Mouse (Mus musculus) heart, postnatal 25 days (tissue): ENCODE results near the gene Cspg4. TPM values are rescaled to one million over a fixed set of nuclear protein-coding genes. Genes with fewer than 3 reads are reported as not detected.

ENCODE experiments used
- DNase-seq: peaks from one replicate; pipeline ENCODE4 v3.0.0; 2022; ENCODE audit warnings: low spot score
- intact Hi-C: fragments of 180-260 bp; cut with DNase I; formaldehyde crosslinking; loops from one replicate; pipeline ENCODE4 v1.15.1; 2025
- total RNA-seq, 2 experiments: library from RNA; stranded (reverse); gene quantifications; 2 replicates each; pipeline ENCODE4 v1.2.3; 2021

Cspg4 gene
- total RNA-seq, result 10 to 100 TPM; 15.2 to 20.4 TPM

DNA sequence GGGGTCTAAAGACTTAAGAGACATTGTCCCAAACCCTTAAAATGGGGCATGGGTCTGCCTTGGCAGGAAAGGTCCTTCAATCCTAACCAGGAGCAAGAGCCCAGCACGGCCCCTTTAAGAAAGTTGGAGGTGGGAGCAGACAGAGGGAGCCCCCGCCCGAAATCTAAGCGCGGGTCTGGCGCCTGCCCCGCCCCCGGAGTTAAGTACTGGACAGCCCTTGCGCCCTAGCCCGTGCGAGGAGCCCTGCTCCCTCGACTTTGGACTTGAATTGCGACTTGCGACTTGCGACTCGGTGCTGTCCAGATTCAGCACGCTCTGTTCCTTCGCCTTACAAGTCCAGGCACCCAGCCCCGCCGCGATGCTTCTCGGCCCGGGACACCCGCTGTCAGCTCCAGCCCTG is at the start of gene Cspg4:
Cspg4 (plus strand) TSS at position 202 of the 400 bp plus-strand sequence.
- intact Hi-C loops, result loop anchor here (2.0 kb wide), 1 partner anchor 24 kb away; no protein-coding TSS in a partner anchor

GRCm38 (mm10) chr9:56824900-56825299 is 39.9 kb upstream of the Cspg4 start:
- intact Hi-C loops, result no loop called here

More for the DNA sequence above, at the start of gene Cspg4:
- DNase-seq, result peak; percentile 50

DNA sequence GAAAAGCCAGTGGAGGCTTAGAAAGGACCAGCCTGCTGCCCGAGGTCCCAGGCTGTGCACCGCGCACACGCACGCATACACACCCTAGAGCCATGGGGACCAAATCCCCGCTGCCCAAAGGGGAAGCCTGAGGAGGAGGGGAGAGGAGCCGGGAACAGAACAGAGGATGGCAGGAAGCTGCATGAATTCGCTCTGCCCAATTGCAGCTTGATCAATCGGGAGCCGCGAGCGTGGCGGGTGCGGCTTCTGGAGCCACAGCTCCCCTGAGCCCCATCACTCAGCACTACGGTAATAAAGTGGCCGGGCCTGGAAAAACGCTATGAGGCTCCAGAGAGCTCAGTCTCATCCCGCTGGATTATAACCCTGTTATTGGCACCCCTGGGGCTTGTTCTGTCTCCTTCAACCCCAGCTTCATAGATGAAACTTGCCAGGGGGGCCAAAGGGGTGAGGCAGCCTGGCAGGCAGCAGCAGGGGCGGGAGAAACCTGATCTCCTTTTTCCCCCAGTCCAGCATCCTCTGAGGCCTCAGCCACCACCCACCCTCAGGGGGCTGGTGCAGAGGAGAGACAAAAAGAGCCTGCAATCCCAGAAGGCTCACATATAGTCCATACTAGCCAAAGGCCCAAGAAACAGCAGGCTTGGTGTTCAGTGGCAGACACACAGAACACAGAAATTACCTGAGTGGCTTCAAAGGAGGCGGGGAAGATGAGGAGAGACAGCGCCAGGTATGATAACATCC is 39.2 kb upstream of the Cspg4 start:
- no peak for DNase-seq
- intact Hi-C loops, result no loop called here

More at GRCm38 (mm10) chr9:56824900-56825299, 39.9 kb upstream of the Cspg4 start:
- no peak for DNase-seq

GRCm38 (mm10) chr9:56828146-56828545 is 36.7 kb upstream of the Cspg4 start:
- DNase-seq, result no peak
- intact Hi-C loops, result no loop called here

DNA sequence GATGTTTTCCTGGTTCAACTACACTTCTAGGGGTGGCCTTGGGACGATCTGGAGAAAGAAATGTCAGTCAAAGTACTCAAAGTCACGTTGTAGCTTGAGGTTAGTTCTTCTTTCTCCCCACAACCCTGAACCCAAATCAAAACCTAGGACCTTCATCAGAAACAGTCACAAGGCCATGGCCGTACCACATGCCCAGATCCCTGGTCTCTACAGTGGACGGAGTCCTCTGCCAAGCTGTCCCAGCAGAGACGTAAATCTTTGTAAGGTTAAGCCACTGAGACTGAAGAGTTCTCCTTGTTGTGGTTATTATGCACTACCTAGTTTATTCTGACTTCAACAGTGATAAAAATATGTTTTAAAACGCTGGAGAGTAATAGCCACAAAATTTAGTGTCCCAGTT is 36.0 kb upstream of the Cspg4 start:
- intact Hi-C loops, result no loop called here

GRCm38 (mm10) chr9:56830162-56830561 is 34.7 kb upstream of the Cspg4 start:
- intact Hi-C loops, result no loop called here
- no peak for DNase-seq

More for the DNA sequence above, 36.0 kb upstream of the Cspg4 start:
- DNase-seq, result no peak

- no peak for DNase-seq
- intact Hi-C loops, result no loop called here
Observed at GRCm38 (mm10) chr9:56831904-56832303, 32.9 kb upstream of the Cspg4 start.

DNA sequence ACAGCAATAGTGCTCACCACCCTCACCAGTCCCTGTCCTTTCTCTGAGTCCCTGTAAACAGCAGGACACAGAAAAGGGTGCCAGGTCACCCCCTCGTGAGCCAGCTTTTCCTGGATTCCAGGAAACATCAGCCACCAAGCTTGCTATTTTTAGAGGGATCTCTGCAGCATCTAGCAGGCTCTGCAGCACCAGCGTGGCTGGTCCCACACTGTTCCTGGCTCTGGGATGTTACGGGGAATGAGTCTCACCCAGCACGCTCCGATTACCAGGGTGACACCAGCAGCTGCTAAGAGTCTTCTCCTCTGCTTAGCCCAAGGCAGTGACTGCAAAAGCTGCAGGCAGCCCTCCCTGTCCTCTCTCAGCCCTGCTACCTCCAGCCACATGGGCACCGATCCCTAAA is 31.9 kb upstream of the Cspg4 start:
- no peak for DNase-seq
- intact Hi-C loops, result no loop called here

DNA sequence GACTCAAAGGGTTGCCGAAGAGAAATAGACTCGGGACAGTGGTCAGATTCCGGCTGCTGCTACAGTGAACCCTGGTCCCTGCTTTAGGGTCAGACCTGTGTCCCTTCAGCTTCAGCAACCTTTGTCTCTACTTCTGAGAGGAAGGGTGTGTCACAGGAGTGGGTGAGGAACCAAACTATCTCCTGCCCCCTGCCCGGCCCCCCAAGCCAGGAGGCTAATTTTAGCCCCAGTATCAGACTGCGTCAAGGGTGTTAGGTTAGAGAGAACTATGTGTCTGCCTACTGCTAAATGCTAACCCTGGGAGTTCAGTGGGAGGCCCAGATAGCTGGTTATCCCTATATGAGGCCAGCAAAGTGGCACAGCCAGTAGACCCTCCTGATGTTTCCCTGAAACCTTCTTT is 29.7 kb upstream of the Cspg4 start:
- intact Hi-C loops, result no loop called here
- no peak for DNase-seq

DNA sequence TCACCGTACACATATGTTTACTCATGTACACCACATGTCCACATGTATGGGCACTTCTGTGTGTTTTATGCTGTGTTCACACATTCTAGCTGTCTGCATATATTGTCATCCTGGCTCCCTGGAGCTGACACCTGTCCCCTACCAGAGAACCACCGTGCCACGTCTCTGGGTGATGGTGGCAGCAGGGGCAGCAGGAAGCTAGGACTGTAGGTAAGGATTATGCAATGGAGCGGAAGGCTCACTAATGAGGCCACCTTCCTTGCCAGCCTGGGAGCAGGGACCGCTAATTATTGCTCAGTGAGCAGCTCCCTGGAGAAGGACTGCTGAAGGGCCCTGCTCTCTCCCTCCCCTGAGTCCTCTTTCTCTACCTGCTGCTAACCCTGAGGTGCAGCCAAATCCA is 24.1 kb upstream of the Cspg4 start:
- intact Hi-C loops, result no loop called here

GRCm38 (mm10) chr9:56841864-56842263 is 23.0 kb upstream of the Cspg4 start:
- DNase-seq, result no peak
- intact Hi-C loops, result no loop called here

More for the DNA sequence above, 24.1 kb upstream of the Cspg4 start:
- no peak for DNase-seq

DNA sequence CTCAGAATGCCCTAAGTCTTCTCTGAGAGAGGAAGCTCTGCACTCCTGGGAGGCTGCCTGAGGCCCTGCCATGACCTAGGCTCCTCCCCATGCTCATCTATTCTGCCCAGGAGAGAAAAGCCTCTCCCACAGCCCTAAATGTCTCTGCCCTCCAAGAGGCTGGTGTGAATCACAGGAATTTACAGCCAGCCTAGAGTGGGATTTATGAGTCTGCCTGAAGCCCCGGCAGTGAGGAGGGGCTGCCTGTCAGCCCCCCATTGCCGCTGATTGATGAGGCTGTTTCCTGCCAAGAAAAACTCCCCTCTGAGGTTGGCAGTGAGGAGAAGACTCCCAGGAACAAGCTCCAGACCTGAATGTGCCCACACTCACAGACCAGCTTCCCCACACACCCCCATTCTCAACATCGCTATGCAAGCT is 22.5 kb upstream of the Cspg4 start:
- intact Hi-C loops, result no loop called here
- no peak for DNase-seq

DNA sequence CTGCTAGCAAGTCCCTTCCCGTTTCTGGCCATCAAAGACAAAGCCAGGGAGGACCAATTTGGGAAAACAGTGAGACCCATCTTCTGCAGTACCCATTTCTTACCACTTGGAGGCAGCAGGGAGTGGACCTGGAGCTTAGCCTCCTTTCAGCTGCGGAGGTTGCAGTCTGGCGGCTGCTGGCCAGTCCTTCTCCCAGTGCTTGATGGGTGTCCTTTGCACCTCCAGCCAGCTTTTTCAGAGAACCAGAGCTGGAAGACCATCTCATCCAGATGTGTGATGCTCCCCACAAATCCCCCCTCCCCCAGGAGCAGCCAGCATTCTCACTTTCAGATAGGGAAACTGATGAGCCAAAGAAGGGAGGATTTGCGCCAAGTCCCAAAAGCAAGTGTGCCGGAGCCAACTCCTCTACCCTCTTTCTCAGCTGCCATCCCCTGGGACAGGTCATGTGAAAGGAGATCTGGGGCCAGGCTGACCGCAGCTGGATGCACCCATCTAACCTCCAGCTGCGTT is 21.1 kb upstream of the Cspg4 start:
- intact Hi-C loops, result loop anchor here (1.0 to 2.0 kb wide), 2 partner anchors 17 to 46 kb away; no protein-coding TSS in a partner anchor
- DNase-seq, result peak; percentile 57

GRCm38 (mm10) chr9:56844644-56845043 is 20.2 kb upstream of the Cspg4 start:
- DNase-seq, result no peak
- intact Hi-C loops, result loop anchor here (2.0 kb wide), 1 partner anchor 16 kb away; no protein-coding TSS in a partner anchor

- DNase-seq, result no peak
- intact Hi-C loops, result loop anchor here (1.0 kb wide), 1 partner anchor 42 kb away; no protein-coding TSS in a partner anchor
Observed at GRCm38 (mm10) chr9:56847523-56847922, 17.3 kb upstream of the Cspg4 start.

GRCm38 (mm10) chr9:56850128-56850904 is 14.5 kb upstream of the Cspg4 start:
- DNase-seq, result no peak
- intact Hi-C loops, result no loop called here

DNA sequence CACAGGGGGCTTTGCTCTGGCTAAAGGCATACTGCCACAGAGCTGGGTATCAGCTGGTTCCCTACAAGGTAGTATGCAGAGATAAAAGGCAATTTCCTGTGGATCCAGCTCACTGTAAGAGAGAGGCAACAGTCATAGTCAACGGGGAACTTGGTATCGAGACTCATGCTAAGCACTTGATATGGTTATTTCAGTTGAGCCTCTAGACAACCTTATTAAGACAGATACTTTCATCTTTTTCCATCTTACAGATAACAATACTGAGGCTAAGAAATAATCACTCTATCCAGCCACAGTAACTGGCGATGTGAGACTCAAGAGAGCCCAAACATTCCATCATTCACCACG is 14.0 kb upstream of the Cspg4 start:
- no peak for DNase-seq
- intact Hi-C loops, result no loop called here

- intact Hi-C loops, result no loop called here
- peak; percentile 46 for DNase-seq
Observed at GRCm38 (mm10) chr9:56851778-56852177, 13.1 kb upstream of the Cspg4 start.

- intact Hi-C loops, result no loop called here
- no peak for DNase-seq
Observed at GRCm38 (mm10) chr9:56857463-56857862, 7.4 kb upstream of the Cspg4 start.

GRCm38 (mm10) chr9:56860035-56860434 is 4.8 kb upstream of the Cspg4 start:
- intact Hi-C loops, result loop anchor here (2.0 kb wide), 1 partner anchor 15 kb away; no protein-coding TSS in a partner anchor
- no peak for DNase-seq
